Mouse (Mus musculus): ENCODE data around the gene Isoc2b.
A peak's percentile ranks its signal among the peaks of the same experiment; 100 is the strongest.
"Not testable (repeated sequence)": the region's sequence is repeated elsewhere in the genome, so short reads cannot be mapped to it uniquely, and the experiment has no call there.

Gene Isoc2b

GRCm38 (mm10) chr7:4835631-4836327 lies 34.3 kb downstream of the Isoc2b start:
- no peak for DNase-seq (ENCODE audit: low spot score)

GRCm38 (mm10) chr7:4830476-4830875 lies 39.6 kb downstream of the Isoc2b start:
- no peak for DNase-seq (ENCODE audit: low spot score)

- no peak for DNase-seq (ENCODE audit: low spot score)
Measured at GRCm38 (mm10) chr7:4825365-4825764, 44.7 kb downstream of the Isoc2b start.

DNA sequence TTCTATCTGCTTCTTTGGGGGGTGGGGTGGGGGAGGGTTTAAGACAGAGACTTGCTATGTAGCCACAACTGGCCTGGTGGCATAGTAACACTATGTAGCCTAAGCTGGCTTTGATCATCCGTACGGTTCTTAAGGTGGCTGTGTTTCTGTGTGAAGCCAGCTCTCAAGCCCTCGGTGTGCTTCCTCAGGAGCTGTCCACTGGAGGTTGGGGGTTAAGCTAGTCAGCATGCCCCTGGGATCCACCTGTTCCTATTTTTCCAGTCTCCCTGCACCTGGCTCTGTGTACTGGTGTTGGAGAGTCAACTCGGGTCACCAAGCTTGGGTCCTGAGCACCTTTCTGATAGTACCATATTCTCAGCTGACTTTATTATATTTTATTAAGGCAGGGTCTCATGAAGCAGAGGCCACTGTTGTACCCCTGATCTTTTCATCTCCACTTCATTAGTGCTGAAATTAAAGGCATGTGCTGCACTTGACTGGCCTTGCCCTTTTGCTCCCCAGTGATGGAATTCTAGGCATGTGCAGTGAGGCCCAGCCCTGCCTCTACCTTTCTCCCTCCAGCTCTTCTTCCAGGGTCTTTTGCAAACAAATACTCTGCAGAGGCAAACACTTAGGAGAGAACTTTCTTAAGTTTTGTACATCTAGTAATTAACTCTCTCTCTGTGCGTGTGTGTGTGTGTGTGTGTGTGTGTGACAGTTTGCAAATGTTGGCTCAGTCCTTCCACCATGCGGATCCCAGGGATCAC lies 47.7 kb downstream of the Isoc2b start:
- DNase-seq (ENCODE audit: low spot score), result no peak

DNA sequence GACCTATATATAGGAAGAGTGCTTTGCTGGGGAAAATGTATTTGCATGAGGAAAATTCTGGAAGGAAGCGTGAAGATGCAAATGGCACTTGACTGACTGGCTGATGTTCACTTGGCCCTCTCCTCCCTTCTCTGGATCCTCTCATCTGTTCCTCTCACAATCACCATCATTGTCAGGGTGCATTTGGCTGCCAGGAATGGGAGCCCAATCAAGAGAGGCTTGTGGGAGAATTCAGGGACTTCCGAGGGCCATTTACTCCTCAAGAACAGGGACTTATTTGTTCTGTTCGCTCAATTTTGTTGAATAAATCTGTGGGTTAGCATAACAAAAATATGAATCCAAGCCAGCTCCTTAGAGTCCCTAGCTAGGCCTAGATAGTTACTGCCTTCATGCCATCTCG lies 48.4 kb downstream of the Isoc2b start:
- DNase-seq (ENCODE audit: low spot score), result no peak

DNA sequence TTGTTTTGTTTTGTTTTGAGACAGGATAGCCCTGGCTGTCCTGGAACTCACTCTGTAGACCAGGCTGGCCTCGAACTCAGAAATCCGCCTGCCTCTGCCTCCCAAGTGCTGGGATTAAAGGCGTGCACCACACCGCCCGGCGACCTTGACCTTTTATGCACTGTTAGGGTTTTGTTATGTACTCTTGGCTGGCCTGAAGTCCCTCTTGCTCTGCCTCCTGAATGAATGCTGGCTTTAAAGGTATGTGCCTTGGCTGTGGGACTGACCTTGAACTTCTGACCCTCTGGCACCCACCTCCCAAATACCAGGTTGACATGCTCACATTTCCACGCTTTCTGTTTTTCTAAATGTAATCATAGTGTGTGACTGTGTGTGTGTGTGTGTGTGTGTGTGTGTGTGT lies 49.1 kb downstream of the Isoc2b start:
- not testable (repeated sequence) for DNase-seq (ENCODE audit: low spot score)

DNA sequence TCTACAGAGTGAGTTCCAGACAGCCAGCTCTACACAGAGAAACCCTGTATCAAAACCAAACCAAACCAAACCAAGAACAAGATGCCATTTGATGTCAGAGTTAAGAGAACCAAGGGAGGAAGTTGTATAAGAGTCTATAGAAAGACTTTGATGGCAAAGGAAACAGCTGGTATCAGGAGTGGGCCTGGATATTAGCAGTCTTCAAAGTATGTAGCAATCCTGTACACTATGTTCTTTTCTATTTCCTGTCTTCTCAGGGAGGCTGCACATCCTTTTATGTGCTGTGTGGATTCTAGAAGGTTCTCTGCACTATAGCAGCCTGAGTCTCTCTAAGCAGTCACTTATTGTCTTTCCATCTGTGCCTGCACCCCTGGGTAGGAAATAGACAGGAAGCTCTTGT lies 53.5 kb downstream of the Isoc2b start:
- DNase-seq (ENCODE audit: low spot score), result no peak

- DNase-seq (ENCODE audit: low spot score), result no peak
Measured at GRCm38 (mm10) chr7:4813105-4813791, 56.8 kb downstream of the Isoc2b start.

- DNase-seq (ENCODE audit: low spot score), result peak; percentile 99
Measured at GRCm38 (mm10) chr7:4812303-4813104, 57.6 kb downstream of the Isoc2b start, which contains the start of gene Ube2s. TSS of gene Ube2s (minus strand) at chr7:4812590.

GRCm38 (mm10) chr7:4811842-4812302 lies 58.2 kb downstream of the Isoc2b start:
- no peak for DNase-seq (ENCODE audit: low spot score)

- not testable (repeated sequence) for DNase-seq (ENCODE audit: low spot score)
Measured at GRCm38 (mm10) chr7:4811131-4811530, 58.9 kb downstream of the Isoc2b start.

- no peak for DNase-seq (ENCODE audit: low spot score)
Measured at GRCm38 (mm10) chr7:4806716-4807115, 63.3 kb downstream of the Isoc2b start.

DNA sequence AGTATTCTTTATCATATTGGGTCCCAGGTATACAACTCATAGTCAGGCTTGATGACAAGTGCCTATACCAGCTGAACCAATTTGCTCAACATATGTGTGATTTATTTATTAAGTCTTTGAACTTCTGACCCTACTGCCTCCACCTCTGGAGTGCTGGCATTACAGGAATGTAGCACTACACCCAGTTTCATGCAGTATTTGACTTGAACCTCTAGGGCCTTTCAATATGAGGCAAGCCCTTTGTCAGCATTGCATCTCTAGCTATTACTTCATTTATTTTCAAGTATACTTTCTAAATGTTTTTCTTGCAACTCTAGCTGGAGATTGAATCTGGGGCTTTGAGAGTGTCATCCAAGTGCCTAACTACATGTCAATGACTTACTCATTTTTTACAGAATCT lies 67.8 kb downstream of the Isoc2b start:
- no peak for DNase-seq (ENCODE audit: low spot score)

GRCm38 (mm10) chr7:4795767-4796433 lies 74.2 kb downstream of the Isoc2b start:
- DNase-seq (ENCODE audit: low spot score), result no peak
